Mouse (Mus musculus): ENCODE data around the gene Lrrc43. TPM values are rescaled to one million over a fixed set of nuclear protein-coding genes. Genes with fewer than 3 reads are reported as not detected.
A peak's percentile ranks its signal among the peaks of the same experiment; 100 is the strongest.
"Not testable (repeated sequence)": the region's sequence is repeated elsewhere in the genome, so short reads cannot be mapped to it uniquely, and the experiment has no call there.

Lrrc43 gene
- not detected for total RNA-seq (2021)
- long read RNA-seq, experiment 1: 0 reads
- long read RNA-seq, experiment 2: 0 reads

DNA sequence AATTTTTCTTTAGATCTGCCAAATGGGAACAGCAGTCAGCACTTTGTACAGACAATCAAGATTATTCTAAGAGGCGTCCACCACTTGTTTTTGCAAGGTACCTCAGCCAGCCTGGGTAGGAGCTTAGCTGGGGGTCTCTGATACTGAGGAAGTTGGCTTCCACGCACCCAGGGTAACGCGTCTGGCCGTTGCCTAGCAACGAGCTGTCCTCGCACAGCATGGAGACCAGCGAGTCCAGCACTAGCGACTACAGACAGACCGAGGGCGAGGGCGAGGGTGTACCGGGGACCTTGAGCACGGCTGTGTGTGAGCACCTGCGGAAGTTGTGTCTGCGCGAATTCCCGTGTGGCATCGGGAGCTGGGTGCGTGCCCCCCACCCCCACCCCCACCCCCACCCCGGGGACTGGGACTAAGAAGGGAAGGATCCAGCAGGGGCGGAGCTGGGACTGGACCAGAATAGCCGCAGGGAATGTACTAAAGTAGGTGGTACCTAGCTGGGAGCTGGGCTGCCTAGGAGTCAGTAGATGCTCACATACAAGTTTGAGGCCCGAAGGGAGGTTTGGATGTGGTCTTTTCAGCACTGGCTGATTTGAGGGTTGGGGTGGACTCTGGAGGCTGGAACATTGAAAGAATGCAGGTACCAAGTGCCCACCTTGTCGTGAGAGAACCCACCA, at the start of gene Lrrc43, which contains the start of gene Il31:
Lrrc43 (plus strand) TSS at position 194 of the 674 bp plus-strand sequence.
Il31 (minus strand) TSS at position 378 of the 674 bp plus-strand sequence.
- DNase-seq (ENCODE audit: low spot score in 2 of 2): no peak

DNA sequence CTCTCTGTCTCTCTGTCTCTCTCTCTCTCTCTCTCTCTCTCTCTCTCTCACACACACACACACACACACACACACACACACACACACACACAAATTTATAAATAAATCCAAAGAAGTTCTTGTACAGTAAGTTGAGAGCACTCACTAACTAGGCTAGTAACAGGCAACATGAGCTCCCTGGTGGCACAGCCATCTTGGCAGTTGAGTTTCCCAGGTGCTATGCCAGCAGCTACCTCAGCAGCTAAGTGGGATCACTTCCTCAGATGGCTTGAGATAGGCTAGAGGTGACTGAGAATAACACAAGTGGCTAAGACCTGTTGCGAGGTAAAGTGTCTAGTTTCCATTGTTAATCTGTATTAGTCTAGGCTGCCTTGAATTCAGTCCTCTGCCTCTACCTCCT, 49.8 kb upstream of the Lrrc43 start:
- DNase-seq (ENCODE audit: low spot score in 2 of 2): no peak

DNA sequence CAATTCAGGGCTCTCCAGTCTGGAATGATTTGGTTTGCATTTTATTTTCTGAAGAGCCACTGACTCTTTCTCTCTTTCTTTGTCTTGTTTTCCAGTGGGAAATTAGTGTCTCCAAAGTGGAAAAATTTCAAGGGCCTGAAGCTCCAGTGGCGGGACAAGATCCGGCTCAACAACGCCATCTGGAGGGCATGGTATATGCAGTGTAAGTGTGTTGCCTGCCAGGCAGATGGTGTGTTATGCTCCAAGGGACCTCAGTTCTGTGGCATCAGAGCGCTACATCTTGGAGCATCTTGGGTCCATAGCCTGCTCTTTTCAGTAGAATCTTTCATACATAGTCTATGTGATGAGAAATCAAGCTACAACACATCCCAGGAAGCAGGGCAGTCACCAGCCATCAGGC, 49.2 kb upstream of the Lrrc43 start:
- peak; percentile 24 to 43 for DNase-seq (ENCODE audit: low spot score in 2 of 2)

DNA sequence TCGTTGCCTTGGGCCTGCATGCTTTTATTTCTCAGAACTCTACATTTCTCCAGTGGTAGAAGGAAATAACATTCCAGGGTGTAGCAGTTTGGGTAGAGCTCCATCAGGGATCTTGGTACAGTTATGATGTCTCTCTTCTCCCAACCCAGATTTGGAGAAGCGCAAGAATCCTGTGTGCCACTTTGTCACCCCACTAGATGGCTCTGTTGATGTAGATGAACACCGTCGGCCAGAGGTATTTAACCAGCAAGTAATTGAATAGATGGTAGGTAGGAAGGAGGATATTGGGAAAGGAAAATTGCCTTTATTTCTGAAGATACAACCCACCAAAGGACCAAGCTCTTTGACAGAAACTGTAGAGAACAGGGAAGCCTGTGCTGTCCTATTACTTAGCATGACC, 48.4 kb upstream of the Lrrc43 start:
- no peak for DNase-seq (ENCODE audit: low spot score in 2 of 2)

DNA sequence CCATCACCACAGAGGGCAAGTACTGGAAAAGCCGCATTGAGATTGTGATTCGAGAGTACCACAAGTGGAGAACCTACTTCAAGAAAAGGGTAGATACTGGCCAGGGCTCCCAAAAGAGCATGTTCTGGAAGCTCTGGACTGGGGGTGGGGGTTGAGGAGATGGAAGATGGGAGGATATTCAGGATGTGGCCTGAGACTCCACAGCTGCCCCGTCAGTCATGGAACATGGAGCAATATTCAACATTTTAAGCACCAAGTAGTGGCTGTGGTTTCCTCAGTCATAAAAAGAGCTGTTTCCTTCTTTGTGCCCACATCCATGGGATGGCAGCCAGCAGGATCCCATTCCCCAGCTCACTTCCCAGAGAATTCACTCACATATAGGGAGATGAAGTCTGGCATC, 46.8 kb upstream of the Lrrc43 start:
- DNase-seq (ENCODE audit: low spot score in 2 of 2): no peak

DNA sequence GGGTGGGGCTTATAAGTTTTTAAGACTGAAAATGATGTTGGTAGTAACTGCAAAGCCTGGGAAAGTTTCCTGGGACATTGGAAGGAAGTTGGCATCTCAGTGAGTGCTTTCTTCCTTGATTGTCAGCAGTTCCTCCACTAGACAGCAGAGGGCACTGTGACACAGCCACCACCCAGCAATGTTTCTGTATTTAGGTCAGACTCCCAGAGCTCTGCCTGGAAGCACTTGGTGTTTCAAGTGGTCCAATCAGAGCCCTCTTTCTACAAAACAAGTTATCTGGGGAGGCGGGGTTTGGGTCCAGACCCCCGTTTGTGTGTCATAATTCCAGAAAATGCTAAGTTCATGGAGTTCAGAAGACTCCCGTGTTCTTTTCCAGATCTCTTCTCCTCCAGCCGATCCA, 45.0 kb upstream of the Lrrc43 start:
- DNase-seq (ENCODE audit: low spot score in 2 of 2): peak; percentile 66 to 70

DNA sequence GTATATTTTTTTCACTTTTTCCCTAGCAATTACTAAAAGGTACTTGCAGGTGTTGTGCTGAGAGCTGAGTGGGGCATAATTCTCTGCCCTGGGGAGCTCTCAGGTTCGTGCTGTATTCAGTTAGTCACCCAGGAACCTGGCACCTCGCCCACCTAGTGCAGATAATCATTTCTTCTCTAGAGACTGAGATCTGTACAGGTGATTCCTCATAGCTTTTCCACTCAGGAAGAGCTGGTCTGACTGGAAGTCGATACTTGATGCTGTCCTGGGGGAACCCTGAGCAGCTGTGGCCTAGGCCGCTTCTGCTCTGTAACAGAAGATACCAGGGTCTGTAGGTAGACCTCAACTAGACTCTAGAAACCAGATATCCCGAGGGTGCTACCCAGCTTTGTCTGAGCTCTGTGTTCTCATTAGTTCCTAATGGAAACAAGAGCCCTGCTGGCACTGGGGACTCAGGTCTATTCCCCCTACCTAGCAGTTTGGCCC, 44.2 kb upstream of the Lrrc43 start:
- DNase-seq (ENCODE audit: low spot score in 2 of 2): no peak

DNA sequence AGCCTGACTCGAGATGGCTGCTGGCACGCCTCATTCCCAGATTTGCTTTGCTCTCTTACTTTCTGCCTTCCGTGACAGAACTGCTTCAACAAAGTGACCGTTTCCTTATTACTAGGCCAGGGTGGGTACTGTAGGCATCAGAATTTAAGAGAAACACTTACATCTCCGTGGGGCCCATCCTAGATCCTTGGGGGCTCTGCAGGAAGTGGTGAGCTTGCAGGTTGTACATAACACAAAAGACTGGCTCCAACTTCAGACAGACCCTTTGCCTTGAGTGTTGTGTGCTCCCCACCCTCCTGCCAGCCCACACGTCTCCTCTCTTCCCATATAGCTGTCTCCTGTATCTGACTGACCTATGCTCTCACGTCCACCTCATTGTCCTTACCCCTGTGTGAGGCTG, 37.2 kb upstream of the Lrrc43 start:
- DNase-seq (ENCODE audit: low spot score in 2 of 2): no peak

DNA sequence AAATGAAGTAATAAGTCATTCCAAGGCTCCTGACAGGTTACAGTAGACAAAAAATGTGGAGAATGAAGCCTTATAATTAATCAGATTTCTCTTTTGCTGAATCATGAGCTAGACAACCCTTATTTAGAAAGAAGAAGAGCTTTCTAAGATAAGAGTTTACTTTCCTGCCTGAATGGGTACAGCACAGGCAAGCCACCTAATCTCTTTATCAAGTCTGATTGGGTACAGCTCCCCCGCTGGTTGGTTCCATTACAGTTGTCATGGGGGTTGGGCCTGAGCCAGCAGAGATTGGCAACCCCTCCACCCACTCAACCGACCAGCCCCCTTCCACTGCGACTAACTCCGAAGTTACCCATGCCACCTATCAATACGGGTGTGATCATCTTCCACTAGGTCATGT, 27.7 kb upstream of the Lrrc43 start:
- DNase-seq (ENCODE audit: low spot score in 2 of 2): no peak

DNA sequence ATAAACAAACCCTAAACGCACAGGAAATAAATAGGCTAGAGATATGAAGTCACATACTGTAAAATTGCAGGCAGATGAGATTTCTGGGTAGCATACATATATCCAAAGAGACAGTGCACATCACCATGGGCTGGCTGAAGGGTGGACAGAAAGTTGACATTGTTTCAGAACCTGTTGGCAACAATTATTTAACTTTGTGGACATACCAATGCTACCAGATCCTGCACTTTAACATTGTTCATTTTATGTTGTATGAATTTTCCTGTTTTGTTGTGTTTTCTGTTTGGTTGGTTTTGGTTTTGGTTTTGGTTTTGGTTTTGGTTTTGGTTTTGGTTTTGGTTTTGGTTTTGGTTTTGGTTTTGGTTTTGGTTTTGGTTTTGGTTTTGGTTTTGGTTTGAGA, 24.5 kb upstream of the Lrrc43 start:
- no peak for DNase-seq (ENCODE audit: low spot score in 2 of 2)

DNA sequence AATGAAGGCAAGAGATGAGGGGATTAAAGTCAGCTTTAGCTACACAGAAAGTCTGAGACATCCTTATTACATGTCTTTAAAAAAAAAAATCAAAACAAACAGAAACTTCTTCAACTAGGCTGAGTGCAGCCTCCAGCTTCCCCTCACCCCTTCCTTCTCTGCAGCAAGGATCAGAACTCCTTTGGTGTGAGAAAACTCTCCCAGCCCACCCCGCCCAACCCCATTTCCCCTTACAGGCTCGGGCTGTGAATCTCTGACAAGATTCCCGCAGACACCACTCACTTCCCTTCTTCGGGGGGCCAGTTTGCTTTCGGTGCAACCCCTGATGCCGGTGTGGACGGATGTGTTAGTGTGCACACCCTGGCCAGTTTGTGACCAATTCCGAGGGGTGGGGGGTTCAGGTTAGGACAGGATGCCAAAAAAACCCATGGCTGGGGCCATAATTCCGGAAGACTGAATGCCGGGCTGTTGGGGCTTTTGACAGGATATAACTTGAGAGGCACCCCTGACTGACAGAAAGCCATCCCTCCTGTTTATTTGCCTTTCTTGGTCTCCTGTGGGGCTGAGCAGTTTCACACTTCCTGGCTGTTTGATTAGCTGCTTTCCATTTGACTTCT, 18.2 kb upstream of the Lrrc43 start:
- no peak for DNase-seq (ENCODE audit: low spot score in 2 of 2)

DNA sequence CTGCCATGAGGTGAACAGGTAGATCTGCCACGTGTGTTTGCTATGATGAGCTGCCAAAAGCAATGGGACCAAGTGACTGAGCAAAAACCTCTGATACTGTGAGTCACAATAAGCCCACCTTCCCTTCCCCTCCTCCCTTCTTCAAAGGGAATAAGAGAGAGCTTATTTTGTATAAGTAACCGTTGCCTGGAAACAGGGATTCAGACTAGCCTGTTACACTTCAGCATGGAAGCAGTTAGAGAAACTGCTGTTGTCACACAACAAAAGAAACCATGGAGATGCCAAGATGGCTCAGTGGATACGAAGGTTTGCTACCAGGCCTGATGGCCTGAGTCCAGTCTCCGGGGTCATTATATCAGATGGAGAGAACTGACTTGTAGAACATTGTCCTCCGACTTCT, 15.3 kb upstream of the Lrrc43 start:
- no peak for DNase-seq (ENCODE audit: low spot score in 2 of 2)

DNA sequence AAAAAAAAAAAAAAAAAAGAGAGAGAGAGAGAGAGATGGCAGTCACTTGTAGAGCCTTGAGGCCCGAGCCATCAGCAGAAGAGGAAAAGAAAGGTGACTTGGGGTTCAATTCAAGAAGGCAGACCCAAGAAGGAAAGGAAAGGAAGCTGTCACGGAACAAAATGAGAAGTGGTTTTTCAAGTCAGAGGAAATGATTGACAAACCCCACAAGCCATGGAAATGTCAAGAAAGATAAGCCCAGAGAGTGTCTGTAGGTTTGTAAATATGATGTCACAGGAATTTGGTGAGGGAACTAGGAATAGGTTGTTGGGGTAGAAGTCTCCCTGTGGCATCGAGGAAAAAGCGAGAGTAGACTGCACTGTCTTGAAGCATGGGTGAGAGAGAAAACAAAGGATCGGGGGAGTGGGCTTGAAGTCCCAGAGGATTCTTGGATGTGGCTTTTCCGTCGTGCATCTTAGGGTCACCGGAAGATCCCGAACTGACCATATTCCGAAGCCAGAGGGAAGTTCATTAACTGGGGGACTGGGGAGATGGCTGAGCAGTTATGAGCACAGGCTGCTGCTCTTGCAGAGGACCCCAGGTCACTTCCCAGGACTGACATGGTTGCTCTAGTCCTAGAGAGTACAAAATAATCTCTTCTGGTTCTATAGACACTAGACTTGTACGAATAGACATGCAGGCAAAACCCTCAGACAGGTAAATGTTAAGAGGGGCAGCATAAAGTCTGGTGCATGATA, 1.3 kb upstream of the Lrrc43 start:
- DNase-seq (ENCODE audit: low spot score in 2 of 2): no peak

DNA sequence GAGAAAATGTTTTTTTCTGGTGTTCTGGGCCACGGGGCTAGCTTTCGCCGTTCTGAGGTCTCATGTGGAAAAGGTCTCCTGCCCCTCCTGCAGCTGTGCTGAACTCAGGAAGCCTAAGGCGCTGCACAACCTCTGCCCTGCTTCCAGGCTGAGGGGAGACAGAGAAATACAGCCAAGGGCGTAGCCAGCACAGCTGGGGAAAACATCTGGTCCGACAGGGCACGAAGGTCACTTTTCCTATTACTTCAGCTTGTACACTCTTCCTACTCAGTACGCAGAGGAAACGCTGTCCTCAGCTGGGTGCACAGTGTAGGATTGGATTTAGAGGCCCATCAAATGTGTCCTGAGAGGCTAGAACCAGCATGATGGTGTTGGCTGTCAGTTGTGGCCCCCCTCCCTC, 830 bp downstream of the Lrrc43 start:
- no peak for DNase-seq (ENCODE audit: low spot score in 2 of 2)

DNA sequence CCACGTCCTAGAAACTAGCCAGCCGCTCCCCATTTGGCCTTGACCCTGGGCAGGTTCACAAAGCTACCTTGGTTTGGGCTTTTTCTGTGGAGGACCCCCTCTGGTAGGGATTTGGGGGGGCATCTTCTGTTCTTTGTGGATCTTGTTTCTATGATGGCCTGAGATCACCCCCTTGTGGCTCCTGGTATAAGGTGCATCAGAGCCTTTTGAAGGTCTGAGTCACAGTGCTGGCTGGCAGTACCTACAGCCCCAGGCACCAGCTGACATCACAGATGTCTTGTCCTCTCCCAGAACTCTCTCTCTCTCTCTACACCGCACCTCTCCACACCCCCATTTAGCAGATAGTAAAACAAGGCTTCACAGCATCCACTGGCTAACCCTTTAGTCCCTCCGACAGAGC, 10.6 kb downstream of the Lrrc43 start:
- DNase-seq (ENCODE audit: low spot score in 2 of 2): peak in 1 of 2 experiments; percentile 23

DNA sequence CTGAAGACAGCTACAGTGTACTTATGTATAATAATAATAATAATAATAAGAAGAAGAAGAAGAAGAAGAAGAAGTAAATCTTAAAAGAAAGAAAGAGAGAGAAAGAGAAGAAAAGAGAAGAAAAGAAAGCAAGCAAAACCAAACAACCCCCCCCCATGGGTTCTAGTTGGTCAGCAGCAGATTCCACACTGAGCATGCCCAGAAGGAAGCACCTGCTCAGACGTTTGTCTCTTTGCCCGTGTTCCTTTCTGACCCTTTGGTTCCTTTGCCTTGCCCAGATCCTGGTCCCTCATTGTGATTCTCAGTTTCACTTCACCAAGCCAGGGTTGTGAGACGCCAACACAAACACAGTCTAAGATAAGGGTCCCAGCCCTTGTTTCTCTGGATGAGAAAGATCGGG, 12.9 kb downstream of the Lrrc43 start:
- no peak for DNase-seq (ENCODE audit: low spot score in 2 of 2)

DNA sequence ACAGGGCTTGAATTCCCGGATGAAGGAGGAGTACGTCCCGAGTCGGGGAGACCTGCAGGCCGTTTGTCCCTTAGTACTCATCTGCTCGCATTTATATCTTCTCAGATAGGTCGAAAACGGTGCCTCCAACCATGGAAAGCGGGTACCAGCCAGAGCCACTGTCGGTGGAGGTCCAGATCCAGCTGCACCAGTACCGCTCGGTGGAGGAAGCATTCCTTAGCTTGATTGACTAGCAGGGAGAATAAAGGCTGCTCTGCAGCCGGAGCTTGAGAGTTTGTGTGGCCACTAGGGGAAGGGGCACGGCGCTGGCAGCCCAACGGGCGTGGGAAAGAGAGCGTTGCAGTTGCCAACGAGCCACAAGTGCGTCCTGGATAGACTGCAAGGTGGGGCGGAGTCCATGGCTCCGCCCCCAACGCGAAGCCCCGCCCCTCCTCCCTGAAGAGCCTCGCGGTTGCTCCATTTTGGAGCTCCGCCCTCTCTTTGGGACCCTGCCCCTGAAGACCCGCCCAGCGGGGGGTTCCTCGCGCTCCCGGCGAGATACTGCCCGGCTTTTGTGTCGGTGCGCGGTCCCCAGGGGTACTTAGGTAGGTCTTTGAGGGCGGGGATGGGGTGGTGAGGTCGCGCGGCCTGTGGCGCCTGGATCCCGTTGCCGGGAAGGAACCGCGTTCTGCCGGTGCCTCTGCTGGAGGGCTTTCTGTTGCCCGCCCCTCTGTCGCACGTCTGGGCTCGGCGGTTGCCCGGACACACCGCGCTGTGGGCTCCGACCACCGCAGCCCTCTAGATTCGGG, 19.0 kb downstream of the Lrrc43 start:
- peak; percentile 72 to 79 for DNase-seq (ENCODE audit: low spot score in 2 of 2)

DNA sequence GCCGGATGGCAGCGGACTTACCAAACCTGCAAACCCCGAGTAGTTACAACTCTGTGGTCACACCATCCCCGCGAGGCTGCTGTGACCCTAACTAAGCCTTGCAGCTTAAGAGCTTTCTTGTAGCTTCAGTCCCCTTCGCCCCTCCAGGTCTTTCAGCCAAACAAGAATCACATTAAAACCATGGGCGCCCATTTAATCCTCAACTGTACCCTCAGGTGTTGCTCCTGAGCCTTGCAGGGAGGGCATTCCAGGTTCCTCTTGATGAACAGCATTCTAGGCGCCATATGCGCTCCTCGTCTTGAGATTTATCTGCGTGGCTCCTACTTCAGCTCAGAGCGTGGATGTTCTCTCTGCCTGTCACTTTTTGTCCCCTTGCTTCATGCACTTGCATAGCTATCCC, 19.8 kb downstream of the Lrrc43 start:
- DNase-seq (ENCODE audit: low spot score in 2 of 2): no peak

DNA sequence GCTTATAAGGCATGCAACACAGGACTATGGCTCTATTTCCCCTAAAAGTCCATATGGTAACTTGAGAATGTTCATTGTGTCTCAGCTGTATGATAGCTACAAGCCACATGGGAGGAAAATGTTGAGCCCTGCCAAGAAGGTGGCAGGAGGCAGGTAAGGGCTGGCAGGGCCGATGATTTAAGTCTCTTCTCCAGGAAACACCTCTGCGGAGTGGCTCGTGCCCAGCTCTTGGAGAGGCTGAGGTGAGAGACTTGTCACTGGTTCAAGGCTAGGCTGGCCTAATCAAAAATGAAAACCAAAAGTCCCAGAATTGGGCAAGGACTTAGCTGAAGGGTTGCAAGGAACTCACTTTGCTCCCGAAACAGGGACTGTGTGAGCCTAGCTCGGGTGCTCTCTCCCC, 21.1 kb downstream of the Lrrc43 start, which contains the start of gene B3gnt4:
B3gnt4 (plus strand) TSS at position 301 of the 400 bp plus-strand sequence.
- DNase-seq (ENCODE audit: low spot score in 2 of 2): no peak

DNA sequence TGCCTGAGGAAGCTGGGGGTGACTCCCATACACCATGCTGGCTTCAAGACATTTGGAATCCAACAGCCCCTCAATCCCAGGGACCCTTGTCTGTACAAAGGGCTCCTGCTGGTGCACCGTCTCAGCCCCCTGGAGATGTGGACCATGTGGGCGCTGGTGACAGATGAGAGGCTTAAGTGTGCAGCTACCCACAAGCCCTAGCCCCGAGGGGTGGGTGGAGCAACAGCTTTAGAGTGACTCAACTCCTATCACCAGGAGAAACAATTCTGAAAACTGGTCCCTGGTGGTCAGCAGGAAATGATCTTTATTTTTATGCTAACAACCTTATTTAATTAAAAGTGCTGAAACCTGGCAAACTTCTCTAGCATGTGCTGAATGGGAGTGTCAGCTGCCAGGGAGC, 22.3 kb downstream of the Lrrc43 start:
- not testable (repeated sequence) for DNase-seq (ENCODE audit: low spot score in 2 of 2)

DNA sequence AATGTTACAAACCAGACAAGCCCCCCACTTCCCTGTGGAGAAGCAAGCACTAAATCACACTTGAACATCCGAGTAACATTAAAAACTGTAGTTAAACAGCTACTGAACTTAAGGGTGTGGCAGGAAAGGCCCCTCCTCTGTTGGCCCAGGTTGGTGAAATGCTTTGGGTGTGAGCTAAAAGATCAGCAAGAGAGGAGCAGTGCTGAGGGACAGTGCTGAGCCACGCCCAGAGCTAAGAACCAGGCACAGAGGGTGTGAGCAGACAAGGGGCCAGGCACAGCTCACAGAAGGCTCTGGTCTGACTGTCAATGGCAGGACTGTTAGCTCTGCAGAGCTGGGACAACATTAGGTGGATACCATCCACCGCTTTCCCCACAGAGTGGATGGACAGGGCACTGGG, 23.0 kb downstream of the Lrrc43 start:
- DNase-seq (ENCODE audit: low spot score in 2 of 2): no peak
